Mouse (Mus musculus): ENCODE measurements around the gene Cog7. TPM values are rescaled to one million over a fixed set of nuclear protein-coding genes. Genes with fewer than 3 reads are reported as not detected.

Cog7 gene
- total RNA-seq, 2 experiments from 2014 or later: 8.2 to 9.9 TPM

GRCm38 (mm10) chr7:121896689-121897088 lies 84.8 kb downstream of the Cog7 start:
- no peak for DNase-seq

GRCm38 (mm10) chr7:121890636-121891360 lies 90.7 kb downstream of the Cog7 start:
- DNase-seq: no peak

- no peak for DNase-seq
These were observed 101.3 kb downstream of the Cog7 start for GRCm38 (mm10) chr7:121880246-121880645.

- DNase-seq: no peak
These were observed 106.7 kb downstream of the Cog7 start for GRCm38 (mm10) chr7:121874784-121875183.

GRCm38 (mm10) chr7:121873998-121874397 lies 107.5 kb downstream of the Cog7 start:
- DNase-seq: no peak

- no peak for DNase-seq
These were observed 109.9 kb downstream of the Cog7 start for GRCm38 (mm10) chr7:121871631-121872030.

GRCm38 (mm10) chr7:121864858-121865585 lies 116.5 kb downstream of the Cog7 start, which contains the start of gene Scnn1b:
Gene Scnn1b (plus strand): TSS chr7:121865038.
- no peak for DNase-seq

- no peak for DNase-seq
These were observed 122.6 kb downstream of the Cog7 start for GRCm38 (mm10) chr7:121858939-121859338.

- no peak for DNase-seq
These were observed 124.2 kb downstream of the Cog7 start for GRCm38 (mm10) chr7:121857177-121857884.

GRCm38 (mm10) chr7:121848537-121849168 lies 132.9 kb downstream of the Cog7 start:
- DNase-seq: no peak

- DNase-seq: no peak
These were observed 135.5 kb downstream of the Cog7 start for GRCm38 (mm10) chr7:121845964-121846363.

- no peak for DNase-seq
These were observed 139.3 kb downstream of the Cog7 start for GRCm38 (mm10) chr7:121842234-121842633.

GRCm38 (mm10) chr7:121840810-121841209 lies 140.7 kb downstream of the Cog7 start:
- no peak for DNase-seq

- DNase-seq: no peak
These were observed 144.7 kb downstream of the Cog7 start for GRCm38 (mm10) chr7:121836827-121837226.

GRCm38 (mm10) chr7:121835392-121835791 lies 146.1 kb downstream of the Cog7 start:
- DNase-seq: no peak

Other genes with a start within 250 kb of the Cog7 start
- not detected for gene Scnn1g, start 247.2 kb downstream of the Cog7 start, total RNA-seq (2021)
- gene Scnn1b, start 116.7 kb downstream of the Cog7 start, total RNA-seq (2021): under 1 TPM; 0.12 to 0.16 TPM
- gene Gga2, start 39.5 kb upstream of the Cog7 start, total RNA-seq (2021): 10 to 100 TPM; 21.3 to 27.3 TPM
- 10 to 100 TPM; 33.3 to 35.5 TPM for gene Ubfd1, start 85.5 kb upstream of the Cog7 start, total RNA-seq (2021)
- 10 to 100 TPM; 11.0 to 11.9 TPM for gene Ears2, start 85.6 kb upstream of the Cog7 start, total RNA-seq (2021)
- 100 to 1,000 TPM; 582 to 686 TPM for gene Ndufab1, start 120.2 kb upstream of the Cog7 start, total RNA-seq (2021)
- gene Palb2, start 151.3 kb upstream of the Cog7 start, total RNA-seq (2021): 1 to 10 TPM; 1.4 to 1.6 TPM
- 10 to 100 TPM; 32.5 to 32.6 TPM for gene Dctn5, start 151.3 kb upstream of the Cog7 start, total RNA-seq (2021)
- 1 to 10 TPM; 6.1 to 8.0 TPM for gene Plk1, start 177.7 kb upstream of the Cog7 start, total RNA-seq (2021)
- gene Ern2, start 204.5 kb upstream of the Cog7 start, total RNA-seq (2021): not detected
- 1 to 10 TPM; 5.1 to 6.2 TPM for gene Chp2, start 237.8 kb upstream of the Cog7 start, total RNA-seq (2021)

Data from gastrocnemius, postnatal 10 days (tissue).